Mouse (Mus musculus): ENCODE data around the gene Itga1.

DNA sequence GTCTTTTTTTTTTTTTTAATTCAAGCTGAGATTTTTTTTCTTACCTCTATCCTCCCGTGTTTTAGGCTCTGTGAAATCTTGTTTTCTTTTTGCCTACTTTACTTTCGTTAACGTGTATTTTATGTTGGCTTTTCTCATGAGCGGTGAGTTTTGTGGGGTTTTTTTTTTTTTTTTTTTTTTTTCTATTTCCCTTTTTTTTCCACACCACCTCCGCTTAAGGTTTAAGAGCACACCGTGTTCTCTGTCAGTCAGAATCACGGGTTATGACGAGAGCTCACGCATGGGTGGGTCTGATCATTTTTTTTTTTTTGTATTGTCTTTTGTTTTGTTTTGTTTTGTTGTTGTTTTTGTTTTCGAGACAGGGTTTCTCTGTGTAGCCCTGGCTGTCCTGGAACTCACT is 103.7 kb downstream of the Itga1 start:
- TF ChIP-seq POLR2A (IDR thresholded peaks at IDR 0.05; ENCODE audit: low read depth, low read length) (no peak), CTCF (IDR thresholded peaks at IDR 0.05; ENCODE audit: extremely low read depth, insufficient read length, insufficient replicate concordance, low read depth, low read length) (no peak)
